Mouse (Mus musculus) E14TG2a.4 (cell line): Measurements from ENCODE around the gene Actn4.

Experiments
- CTCF ChIP-seq: conservative IDR thresholded peaks from 2 replicates; pipeline ENCODE4 v1.5.1; 2014; ENCODE audit warnings: low read length
- NANOG ChIP-seq: IDR thresholded peaks from 2 replicates; pipeline ENCODE4 v1.6.1; 2014; ENCODE audit warnings: borderline replicate concordance, low read length, mixed read lengths

- TF ChIP-seq CTCF (no peak), NANOG (no peak)
These were observed 36.0 kb downstream of the Actn4 start for GRCm38 (mm10) chr7:28926172-28926571.
